Mouse (Mus musculus): Measurements from ENCODE around the gene Bloc1s2. TPM values are rescaled to one million over a fixed set of nuclear protein-coding genes. Genes with fewer than 3 reads are reported as not detected.
A peak's percentile ranks its signal among the peaks of the same experiment; 100 is the strongest.

Gene Bloc1s2
- 80.0 and 82.2 TPM in 2 replicates for polyA plus RNA-seq (2015; fragmentation: Nextera tagmentation; extraction: Ambion mirVana)

GRCm38 (mm10) chr19:44145702-44146567 lies at the start of gene Bloc1s2:
TSS of gene Bloc1s2 (minus strand) at chr19:44146446.
- ATAC-seq (ENCODE audit: insufficient number of reproducible peaks, low FRiP score, low TSS enrichment, low read depth), result peak; percentile 69
- peaks cover 6% of the 10 kb centered on the region; the same call in 1 of the 2 replicates for H3K27me3 ChIP-seq
- WGBS, result 2% methylated on average over 46 of the region's 46 CpGs
- peak within 1 kb of the TSS; percentile 63 for H3K9ac ChIP-seq
- H3K4me1 ChIP-seq, result peaks cover 9% of the 10 kb centered on the region
- peak within 1 kb of the TSS; percentile 79 for H3K4me2 ChIP-seq
- H3K4me3 ChIP-seq, result peak within 1 kb of the TSS; percentile 72
- peaks cover 33% of the 10 kb centered on the region for H3K36me3 ChIP-seq
- H3K27ac ChIP-seq, result peak within 1 kb of the TSS; percentile 67
- no peaks in the 10 kb centered on the region for H3K9me3 ChIP-seq

GRCm38 (mm10) chr19:44195138-44195537 lies 48.9 kb upstream of the Bloc1s2 start:
- no peak overlapping the region for H3K4me3 ChIP-seq
- no peak overlapping the region for H3K27ac ChIP-seq
- H3K9me3 ChIP-seq, result no peaks in the 10 kb centered on the region
- no peaks in the 10 kb centered on the region for H3K36me3 ChIP-seq
- 0 out of 2 replicates have a peak, but pooled peaks cover 4% of the 10 kb centered on the region for H3K27me3 ChIP-seq
- H3K4me2 ChIP-seq, result no peak overlapping the region
- no peak overlapping the region for H3K9ac ChIP-seq
- ATAC-seq (ENCODE audit: insufficient number of reproducible peaks, low FRiP score, low TSS enrichment, low read depth), result no peak
- WGBS, result 12% methylated on average over 7 of the region's 7 CpGs
- H3K4me1 ChIP-seq, result no peaks in the 10 kb centered on the region

- H3K4me1 ChIP-seq, result no peaks in the 10 kb centered on the region
- no peak overlapping the region for H3K27ac ChIP-seq
- 78% methylated on average over 7 of the region's 7 CpGs for WGBS
- H3K9me3 ChIP-seq, result no peaks in the 10 kb centered on the region
- no peak overlapping the region for H3K4me3 ChIP-seq
- H3K36me3 ChIP-seq, result no peaks in the 10 kb centered on the region
- 0 out of 2 replicates have a peak, but pooled peaks cover 4% of the 10 kb centered on the region for H3K27me3 ChIP-seq
- no peak overlapping the region for H3K4me2 ChIP-seq
- no peak overlapping the region for H3K9ac ChIP-seq
- ATAC-seq (ENCODE audit: insufficient number of reproducible peaks, low FRiP score, low TSS enrichment, low read depth), result no peak
These were observed 47.7 kb upstream of the Bloc1s2 start for GRCm38 (mm10) chr19:44193906-44194305.

GRCm38 (mm10) chr19:44192342-44192741 lies 46.1 kb upstream of the Bloc1s2 start, which contains the start of gene Pkd2l1:
TSS of gene Pkd2l1 (minus strand) at chr19:44192442.
- Histone ChIP-seq H3K27me3 (0 out of 2 replicates have a peak, but pooled peaks cover 4% of the 10 kb centered on the region), H3K4me2 (no peak within 1 kb of the TSS), H3K4me1 (no peaks in the 10 kb centered on the region), H3K9ac (no peak within 1 kb of the TSS), H3K36me3 (no peaks in the 10 kb centered on the region), H3K4me3 (no peak within 1 kb of the TSS), H3K9me3 (no peaks in the 10 kb centered on the region), H3K27ac (no peak within 1 kb of the TSS)
- ATAC-seq (ENCODE audit: insufficient number of reproducible peaks, low FRiP score, low TSS enrichment, low read depth), result no peak
- 49% methylated on average over 3 of the region's 3 CpGs for WGBS

- H3K36me3 ChIP-seq, result no peaks in the 10 kb centered on the region
- WGBS, result 72% methylated on average over 4 of the region's 4 CpGs
- no peaks in the 10 kb centered on the region for H3K27me3 ChIP-seq
- H3K4me2 ChIP-seq, result no peak overlapping the region
- H3K9me3 ChIP-seq, result no peaks in the 10 kb centered on the region
- H3K4me1 ChIP-seq, result no peaks in the 10 kb centered on the region
- no peak overlapping the region for H3K4me3 ChIP-seq
- no peak overlapping the region for H3K9ac ChIP-seq
- no peak for ATAC-seq (ENCODE audit: insufficient number of reproducible peaks, low FRiP score, low TSS enrichment, low read depth)
- H3K27ac ChIP-seq, result no peak overlapping the region
These were observed 42.8 kb upstream of the Bloc1s2 start for GRCm38 (mm10) chr19:44189056-44189455.

GRCm38 (mm10) chr19:44183968-44184367 lies 37.7 kb upstream of the Bloc1s2 start:
- no peak overlapping the region for H3K4me3 ChIP-seq
- H3K9ac ChIP-seq, result no peak overlapping the region
- no peaks in the 10 kb centered on the region for H3K27me3 ChIP-seq
- no peaks in the 10 kb centered on the region for H3K9me3 ChIP-seq
- H3K36me3 ChIP-seq, result no peaks in the 10 kb centered on the region
- H3K4me1 ChIP-seq, result no peaks in the 10 kb centered on the region
- ATAC-seq (ENCODE audit: insufficient number of reproducible peaks, low FRiP score, low TSS enrichment, low read depth), result no peak
- H3K4me2 ChIP-seq, result no peak overlapping the region
- H3K27ac ChIP-seq, result no peak overlapping the region
- WGBS, result 59% methylated on average over 3 of the region's 3 CpGs

- no peaks in the 10 kb centered on the region for H3K36me3 ChIP-seq
- H3K4me1 ChIP-seq, result no peaks in the 10 kb centered on the region
- no peaks in the 10 kb centered on the region for H3K27me3 ChIP-seq
- no peak overlapping the region for H3K4me3 ChIP-seq
- H3K9me3 ChIP-seq, result no peaks in the 10 kb centered on the region
- no peak for ATAC-seq (ENCODE audit: insufficient number of reproducible peaks, low FRiP score, low TSS enrichment, low read depth)
- no peak overlapping the region for H3K4me2 ChIP-seq
- WGBS, result 60% methylated on average over 1 of the region's 1 CpGs
- no peak overlapping the region for H3K27ac ChIP-seq
- no peak overlapping the region for H3K9ac ChIP-seq
These were observed 34.3 kb upstream of the Bloc1s2 start for GRCm38 (mm10) chr19:44180502-44180901.

GRCm38 (mm10) chr19:44176741-44177140 lies 30.5 kb upstream of the Bloc1s2 start:
- 84% methylated on average over 3 of the region's 3 CpGs for WGBS
- no peak for ATAC-seq (ENCODE audit: insufficient number of reproducible peaks, low FRiP score, low TSS enrichment, low read depth)
- no peaks in the 10 kb centered on the region for H3K27me3 ChIP-seq
- H3K36me3 ChIP-seq, result no peaks in the 10 kb centered on the region
- no peak overlapping the region for H3K9ac ChIP-seq
- H3K27ac ChIP-seq, result no peak overlapping the region
- H3K9me3 ChIP-seq, result no peaks in the 10 kb centered on the region
- no peak overlapping the region for H3K4me2 ChIP-seq
- no peak overlapping the region for H3K4me3 ChIP-seq
- H3K4me1 ChIP-seq, result no peaks in the 10 kb centered on the region

GRCm38 (mm10) chr19:44174835-44175234 lies 28.6 kb upstream of the Bloc1s2 start:
- Histone ChIP-seq H3K4me3 (no peak overlapping the region), H3K4me1 (no peaks in the 10 kb centered on the region), H3K27ac (no peak overlapping the region), H3K27me3 (no peaks in the 10 kb centered on the region), H3K36me3 (no peaks in the 10 kb centered on the region), H3K4me2 (no peak overlapping the region), H3K9me3 (no peaks in the 10 kb centered on the region), H3K9ac (no peak overlapping the region)
- WGBS, result 65% methylated on average over 8 of the region's 8 CpGs
- ATAC-seq (ENCODE audit: insufficient number of reproducible peaks, low FRiP score, low TSS enrichment, low read depth), result no peak

- no peak overlapping the region for H3K4me3 ChIP-seq
- no peaks in the 10 kb centered on the region for H3K4me1 ChIP-seq
- no peaks in the 10 kb centered on the region for H3K36me3 ChIP-seq
- H3K9ac ChIP-seq, result no peak overlapping the region
- H3K9me3 ChIP-seq, result no peaks in the 10 kb centered on the region
- H3K27me3 ChIP-seq, result 0 out of 2 replicates have a peak, but pooled peaks cover 10% of the 10 kb centered on the region
- no peak overlapping the region for H3K4me2 ChIP-seq
- no peak overlapping the region for H3K27ac ChIP-seq
- 14% methylated on average over 3 of the region's 3 CpGs for WGBS
- ATAC-seq (ENCODE audit: insufficient number of reproducible peaks, low FRiP score, low TSS enrichment, low read depth), result no peak
These were observed 15.3 kb upstream of the Bloc1s2 start for GRCm38 (mm10) chr19:44161515-44161914.

GRCm38 (mm10) chr19:44159386-44159785 lies 13.1 kb upstream of the Bloc1s2 start:
- Histone ChIP-seq H3K9ac (no peak overlapping the region), H3K36me3 (no peaks in the 10 kb centered on the region), H3K27ac (no peak overlapping the region), H3K9me3 (no peaks in the 10 kb centered on the region), H3K27me3 (peaks cover 16% of the 10 kb centered on the region), H3K4me3 (no peak overlapping the region), H3K4me2 (no peak overlapping the region), H3K4me1 (no peaks in the 10 kb centered on the region)
- ATAC-seq (ENCODE audit: insufficient number of reproducible peaks, low FRiP score, low TSS enrichment, low read depth), result no peak
- WGBS, result 77% methylated on average over 3 of the region's 3 CpGs

- 92% methylated on average over 10 of the region's 10 CpGs for WGBS
- Histone ChIP-seq H3K4me1 (no peaks in the 10 kb centered on the region), H3K4me2 (no peak overlapping the region), H3K36me3 (no peaks in the 10 kb centered on the region), H3K27ac (no peak overlapping the region), H3K4me3 (no peak overlapping the region), H3K27me3 (peaks cover 27% of the 10 kb centered on the region), H3K9me3 (no peaks in the 10 kb centered on the region), H3K9ac (no peak overlapping the region)
- no peak for ATAC-seq (ENCODE audit: insufficient number of reproducible peaks, low FRiP score, low TSS enrichment, low read depth)
These were observed 10.8 kb upstream of the Bloc1s2 start for GRCm38 (mm10) chr19:44157005-44157404.
